8 mouse cellular contexts compared by ENCODE assay signal in genomic region chr4:141076761-141077506, GRCm38 (mm10). TPM values are rescaled to one million over a fixed set of nuclear protein-coding genes. Genes with fewer than 3 reads are reported as not detected.
DNase-seq lines count a peak whose midpoint lies in the region; ATAC-seq and TF ChIP-seq lines count a peak whose summit lies in the region.

No protein-coding gene starts in this region.

- DNase-seq in cerebellum, adult 8-10 months, result peak; percentile 11
- no peak for DNase-seq in cerebellum, postnatal 4 days (ENCODE audit: low spot score in 2 of 2)
- DNase-seq in hindbrain, embryonic 10.5 days (ENCODE audit: low spot score), result no peak
- no peak for DNase-seq in adrenal gland, postnatal 14 days
- DNase-seq in urinary bladder, adult 18-20 months (ENCODE audit: low spot score in 2 of 2), result no peak

- peak overlapping the region; percentile 91 for H3K9ac ChIP-seq in lung, embryonic 15.5 days

- WGBS in hindbrain, embryonic 10.5 days, result 85% methylated on average over 17 of the region's 17 CpGs
- WGBS in lung, embryonic 15.5 days, result 71% methylated on average over 17 of the region's 17 CpGs
- WGBS in small intestine, adult 2 months, result 50% methylated on average over 17 of the region's 17 CpGs

- peaks cover 43% of the 10 kb centered on the region for H3K36me3 ChIP-seq in hindbrain, embryonic 10.5 days
- H3K36me3 ChIP-seq in lung, embryonic 15.5 days, result peaks cover 14% of the 10 kb centered on the region; the same call in 1 of the 2 replicates
- H3K36me3 ChIP-seq in small intestine, adult 2 months (ENCODE audit: control insufficient read depth, insufficient read depth, low read length), result peaks cover 13% of the 10 kb centered on the region

- peaks cover 12% of the 10 kb centered on the region for H3K4me1 ChIP-seq in cortical plate, adult 2 months (ENCODE audit: control insufficient read depth, insufficient read depth, low read length)
- H3K4me1 ChIP-seq in hindbrain, embryonic 10.5 days (replicated peaks), result peaks cover 17% of the 10 kb centered on the region
- H3K4me1 ChIP-seq in lung, embryonic 15.5 days, result peaks cover 26% of the 10 kb centered on the region
- peaks cover 4% of the 10 kb centered on the region; the same call in 1 of the 2 replicates for H3K4me1 ChIP-seq in small intestine, adult 2 months (ENCODE audit: control insufficient read depth, insufficient read depth, insufficient read length, low read length)

- no peak overlapping the region for H3K27ac ChIP-seq in cortical plate, adult 2 months (ENCODE audit: insufficient read depth, low read length)
- no peak overlapping the region; the same call in 1 of the 2 replicates for H3K27ac ChIP-seq in hindbrain, embryonic 10.5 days
- 0 out of 2 replicates have a peak overlapping the region, but pooled peaks have one; percentile 45 for H3K27ac ChIP-seq in lung, embryonic 15.5 days
- H3K27ac ChIP-seq in small intestine, adult 2 months (ENCODE audit: insufficient read depth, low read depth, low read length), result no peak overlapping the region; the same call in 1 of the 2 replicates

- no peak for ATAC-seq in lung, embryonic 15.5 days (ENCODE audit: borderline replicate concordance, extremely low read depth, low FRiP score, low TSS enrichment)

- TF ChIP-seq POLR2A in cortical plate, adult 2 months (IDR thresholded peaks at IDR 0.05; ENCODE audit: extremely low read depth, insufficient read depth, low read length), result no peak
- TF ChIP-seq POLR2A in small intestine, adult 2 months (IDR thresholded peaks at IDR 0.05; ENCODE audit: low read depth, low read length), result no peak

- no peak for TF ChIP-seq CTCF in cortical plate, adult 2 months (IDR thresholded peaks at IDR 0.05; ENCODE audit: extremely low read depth, insufficient read depth, low read length)
- TF ChIP-seq CTCF in small intestine, adult 2 months (IDR thresholded peaks at IDR 0.05; ENCODE audit: extremely low read depth, insufficient read length, insufficient replicate concordance, low read depth, low read length), result no peak

- no peaks in the 10 kb centered on the region for H3K9me3 ChIP-seq in hindbrain, embryonic 10.5 days
- H3K9me3 ChIP-seq in lung, embryonic 15.5 days, result no peaks in the 10 kb centered on the region

- H3K4me3 ChIP-seq in cortical plate, adult 2 months (ENCODE audit: insufficient read depth, low read length), result peak overlapping the region; percentile 81
- H3K4me3 ChIP-seq in hindbrain, embryonic 10.5 days, result peak overlapping the region; percentile 92
- H3K4me3 ChIP-seq in lung, embryonic 15.5 days, result peak overlapping the region; percentile 99
- peak overlapping the region; percentile 92 for H3K4me3 ChIP-seq in small intestine, adult 2 months (ENCODE audit: low read depth, low read length)

- H3K4me2 ChIP-seq in lung, embryonic 15.5 days, result peak overlapping the region; percentile 88

- no peaks in the 10 kb centered on the region for H3K27me3 ChIP-seq in hindbrain, embryonic 10.5 days (ENCODE audit: insufficient read depth, poor library complexity, severe bottlenecking)
- no peaks in the 10 kb centered on the region for H3K27me3 ChIP-seq in lung, embryonic 15.5 days
- no peaks in the 10 kb centered on the region for H3K27me3 ChIP-seq in small intestine, adult 2 months (ENCODE audit: control insufficient read depth, insufficient read depth, low read length)

RNA-seq across cellular contexts. Expression of gene Necap2, which starts 1.2 kb away (rescaled TPM):
- polyA plus RNA-seq in cortical plate, adult 2 months (2012; rRNA removed), result 58.6 and 62.3 TPM in 2 replicates
- polyA plus RNA-seq in hindbrain, embryonic 10.5 days (2016; fragmentation: Nextera tagmentation; extraction: Ambion mirVana), result 60.2 and 66.0 TPM in 2 replicates
- polyA plus RNA-seq in lung, embryonic 15.5 days (2015; fragmentation: Nextera tagmentation; extraction: Ambion mirVana), result 102 and 110 TPM in 2 replicates
- 28.2 and 68.9 TPM in 2 replicates for polyA plus RNA-seq in small intestine, adult 2 months (2012; rRNA removed)
- total RNA-seq in adrenal gland, postnatal 14 days (2021), result 45.5 and 56.4 TPM in 2 replicates

RNA-seq across cellular contexts. Expression of gene Spata21, which starts 11.2 kb away (rescaled TPM):
- 0.53 and 0.71 TPM in 2 replicates for polyA plus RNA-seq in cortical plate, adult 2 months (2012; rRNA removed)
- polyA plus RNA-seq in hindbrain, embryonic 10.5 days (2016; fragmentation: Nextera tagmentation; extraction: Ambion mirVana), result not detected in 2 replicates
- polyA plus RNA-seq in lung, embryonic 15.5 days (2015; fragmentation: Nextera tagmentation; extraction: Ambion mirVana), result 0.16 and 0.62 TPM in 2 replicates
- polyA plus RNA-seq in small intestine, adult 2 months (2012; rRNA removed), result not detected in 2 replicates
- not detected in 2 replicates for total RNA-seq in adrenal gland, postnatal 14 days (2021)

RNA-seq across cellular contexts. Expression of gene Crocc, which starts 16.6 kb away (rescaled TPM):
- 85.8 and 95.2 TPM in 2 replicates for polyA plus RNA-seq in cortical plate, adult 2 months (2012; rRNA removed)
- polyA plus RNA-seq in hindbrain, embryonic 10.5 days (2016; fragmentation: Nextera tagmentation; extraction: Ambion mirVana), result 11.4 and 12.0 TPM in 2 replicates
- polyA plus RNA-seq in lung, embryonic 15.5 days (2015; fragmentation: Nextera tagmentation; extraction: Ambion mirVana), result 6.7 and 7.6 TPM in 2 replicates
- 4.7 and 7.3 TPM in 2 replicates for polyA plus RNA-seq in small intestine, adult 2 months (2012; rRNA removed)
- total RNA-seq in adrenal gland, postnatal 14 days (2021), result 7.1 and 9.8 TPM in 2 replicates
